Mouse (Mus musculus): ENCODE data around the gene Ostm1. TPM values are rescaled to one million over a fixed set of nuclear protein-coding genes. Genes with fewer than 3 reads are reported as not detected.

The Ostm1 gene
- polyA plus RNA-seq, 1 experiment = 13.0 TPM

DNA sequence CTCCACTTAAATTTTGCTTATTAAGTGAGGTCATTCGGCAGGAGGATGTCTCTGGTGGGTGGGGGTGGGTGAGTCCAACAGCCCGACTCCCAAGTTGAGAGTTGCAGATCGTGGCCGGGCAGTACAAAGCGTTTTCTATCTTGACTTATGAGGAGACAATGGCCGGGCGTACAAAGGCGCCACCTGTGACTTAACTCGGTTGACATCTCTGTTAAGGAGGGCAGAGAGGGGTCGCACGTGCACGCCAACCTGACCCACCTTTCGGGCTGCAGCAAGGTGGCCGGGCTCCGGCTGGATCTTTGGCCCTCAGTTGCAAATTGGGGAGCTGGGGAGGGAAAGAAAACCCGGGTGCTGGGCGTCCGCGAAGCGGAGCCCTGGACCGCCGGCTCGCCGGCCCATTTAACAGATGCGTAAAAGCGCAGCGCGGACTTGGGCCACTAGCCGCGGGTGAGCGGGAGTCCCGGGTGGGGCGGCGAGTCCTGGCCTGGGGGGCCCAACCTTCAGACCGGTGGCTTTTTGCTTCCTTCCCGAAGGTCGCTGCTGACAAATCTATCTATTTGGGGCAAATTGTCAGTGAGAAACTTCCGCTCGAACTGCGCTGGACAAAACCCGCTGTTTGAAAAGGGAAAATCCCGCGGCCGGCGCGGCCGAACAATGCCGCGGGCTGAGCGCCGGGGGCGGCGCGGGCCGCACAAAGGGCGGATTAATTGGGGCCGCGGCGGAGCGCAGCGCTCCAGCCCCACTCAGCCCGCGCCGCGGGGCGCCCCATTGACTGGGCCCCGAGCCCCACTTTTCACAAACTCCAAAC, 7.8 kb downstream of the Ostm1 start:
- TF ChIP-seq POLR2A (IDR thresholded peaks at IDR 0.05; ENCODE audit: low read depth, low read length) (no peak), CTCF (IDR thresholded peaks at IDR 0.05; ENCODE audit: extremely low read depth, insufficient read length, insufficient replicate concordance, low read depth, low read length) (no peak)
- H3K4me3 ChIP-seq (ENCODE audit: low read depth, low read length) = peak overlapping the region; percentile 23

DNA sequence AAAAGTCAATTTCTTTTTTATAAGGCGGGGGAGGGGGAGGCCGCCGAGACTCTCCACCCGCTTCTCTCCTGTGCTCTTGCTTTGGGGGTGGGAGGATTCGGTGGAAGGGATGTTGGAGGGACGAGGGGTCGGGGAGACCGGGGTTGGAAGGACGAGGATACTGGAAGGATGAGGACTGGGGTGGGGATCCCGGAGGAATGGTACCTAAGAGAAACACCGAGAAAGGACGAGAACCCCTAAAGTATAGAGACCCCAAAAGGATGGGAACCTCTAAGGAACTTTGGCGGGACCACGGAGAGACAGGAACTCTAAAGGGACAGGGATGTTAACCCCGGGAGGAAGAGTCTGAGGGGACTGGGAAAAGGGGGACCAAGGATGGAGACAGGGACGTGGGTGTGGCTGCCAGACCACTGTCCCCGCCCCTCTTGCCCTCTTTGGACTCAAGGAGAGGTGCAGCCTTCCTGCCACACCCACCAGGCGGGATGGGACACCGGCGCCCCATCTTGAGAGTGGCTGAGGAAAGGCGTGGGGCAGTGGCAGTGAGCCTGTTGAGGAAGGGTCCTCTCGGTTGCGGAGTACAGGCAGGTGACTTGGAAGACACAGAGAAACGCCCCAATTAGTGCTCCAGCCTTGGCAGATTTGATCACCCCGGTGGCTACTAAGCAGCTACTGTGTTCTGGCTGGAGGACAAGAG, 8.5 kb downstream of the Ostm1 start:
- no peak overlapping the region for H3K27ac ChIP-seq (ENCODE audit: insufficient read depth, low read depth, low read length)
- H3K27me3 ChIP-seq (ENCODE audit: control insufficient read depth, insufficient read depth, low read length) = peaks cover 69% of the 10 kb centered on the region
- no peak for TF ChIP-seq CTCF (IDR thresholded peaks at IDR 0.05; ENCODE audit: extremely low read depth, insufficient read length, insufficient replicate concordance, low read depth, low read length)
- H3K36me3 ChIP-seq (ENCODE audit: control insufficient read depth, insufficient read depth, low read length) = no peaks in the 10 kb centered on the region
- WGBS = 5% methylated on average over 25 of the region's 25 CpGs
- peaks cover 10% of the 10 kb centered on the region; the same call in 1 of the 2 replicates for H3K4me1 ChIP-seq (ENCODE audit: control insufficient read depth, insufficient read depth, insufficient read length, low read length)
- peak overlapping the region; percentile 23 for H3K4me3 ChIP-seq (ENCODE audit: low read depth, low read length)

More for the DNA sequence above, 7.8 kb downstream of the Ostm1 start:
- WGBS = 2% methylated on average over 67 of the region's 67 CpGs
- H3K27ac ChIP-seq (ENCODE audit: insufficient read depth, low read depth, low read length) = no peak overlapping the region
- no peaks in the 10 kb centered on the region for H3K36me3 ChIP-seq (ENCODE audit: control insufficient read depth, insufficient read depth, low read length)
- H3K4me1 ChIP-seq (ENCODE audit: control insufficient read depth, insufficient read depth, insufficient read length, low read length) = peaks cover 10% of the 10 kb centered on the region; the same call in 1 of the 2 replicates
- peaks cover 75% of the 10 kb centered on the region for H3K27me3 ChIP-seq (ENCODE audit: control insufficient read depth, insufficient read depth, low read length)

DNA sequence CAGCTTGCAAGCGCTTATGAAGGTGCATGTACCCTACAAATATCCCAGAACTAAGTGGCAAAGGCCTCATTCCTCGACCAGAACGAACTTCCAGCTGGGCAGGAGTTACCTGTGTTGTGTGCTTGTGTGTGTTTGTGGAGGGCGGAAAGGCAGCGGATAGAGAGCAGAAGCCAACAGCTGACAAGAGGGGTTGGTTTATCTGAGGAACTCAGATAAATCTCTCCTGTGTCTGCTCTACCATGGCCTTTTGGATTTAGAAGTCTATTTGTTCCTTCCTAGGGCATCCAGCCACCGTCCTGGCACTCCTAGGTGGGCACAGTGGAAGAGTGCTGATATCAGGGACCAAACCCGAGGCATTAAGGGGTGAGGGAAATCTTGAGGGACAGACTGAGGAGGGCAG, 9.6 kb downstream of the Ostm1 start:
- TF ChIP-seq CTCF (IDR thresholded peaks at IDR 0.05; ENCODE audit: extremely low read depth, insufficient read length, insufficient replicate concordance, low read depth, low read length) = no peak
- TF ChIP-seq POLR2A (IDR thresholded peaks at IDR 0.05; ENCODE audit: low read depth, low read length) = no peak
- 37% methylated on average over 7 of the region's 7 CpGs for WGBS
- H3K36me3 ChIP-seq (ENCODE audit: control insufficient read depth, insufficient read depth, low read length) = no peaks in the 10 kb centered on the region
- no peak overlapping the region for H3K4me3 ChIP-seq (ENCODE audit: low read depth, low read length)
- H3K27ac ChIP-seq (ENCODE audit: insufficient read depth, low read depth, low read length) = no peak overlapping the region
- H3K27me3 ChIP-seq (ENCODE audit: control insufficient read depth, insufficient read depth, low read length) = peaks cover 68% of the 10 kb centered on the region
- peaks cover 10% of the 10 kb centered on the region; the same call in 1 of the 2 replicates for H3K4me1 ChIP-seq (ENCODE audit: control insufficient read depth, insufficient read depth, insufficient read length, low read length)

DNA sequence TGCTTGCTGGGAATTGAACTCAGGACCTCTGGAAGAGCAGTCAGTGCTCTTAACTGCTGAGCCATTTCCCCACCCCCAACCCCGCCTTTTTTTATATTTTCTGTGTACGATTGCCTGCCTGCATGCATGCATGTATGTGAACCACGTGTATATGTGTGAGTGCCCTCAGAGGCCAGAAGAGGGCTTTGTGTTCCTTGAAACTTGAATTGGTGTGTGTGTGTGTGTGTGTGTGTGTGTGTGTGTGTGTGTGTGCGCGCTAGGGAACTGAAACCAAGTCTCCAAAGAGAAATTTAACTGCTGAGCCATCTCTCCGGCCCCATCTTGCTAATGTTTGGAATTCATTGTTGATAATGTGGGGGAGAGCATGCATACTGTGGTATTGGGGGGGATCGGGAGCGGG, 15.0 kb downstream of the Ostm1 start:
- Histone ChIP-seq H3K4me1 (ENCODE audit: control insufficient read depth, insufficient read depth, insufficient read length, low read length) (no peaks in the 10 kb centered on the region), H3K27ac (ENCODE audit: insufficient read depth, low read depth, low read length) (no peak overlapping the region), H3K36me3 (ENCODE audit: control insufficient read depth, insufficient read depth, low read length) (no peaks in the 10 kb centered on the region), H3K27me3 (ENCODE audit: control insufficient read depth, insufficient read depth, low read length) (peaks cover 28% of the 10 kb centered on the region), H3K4me3 (ENCODE audit: low read depth, low read length) (no peak overlapping the region)
- WGBS = 72% methylated on average over 8 of the region's 8 CpGs
- TF ChIP-seq POLR2A (IDR thresholded peaks at IDR 0.05; ENCODE audit: low read depth, low read length) (no peak), CTCF (IDR thresholded peaks at IDR 0.05; ENCODE audit: extremely low read depth, insufficient read length, insufficient replicate concordance, low read depth, low read length) (no peak)

DNA sequence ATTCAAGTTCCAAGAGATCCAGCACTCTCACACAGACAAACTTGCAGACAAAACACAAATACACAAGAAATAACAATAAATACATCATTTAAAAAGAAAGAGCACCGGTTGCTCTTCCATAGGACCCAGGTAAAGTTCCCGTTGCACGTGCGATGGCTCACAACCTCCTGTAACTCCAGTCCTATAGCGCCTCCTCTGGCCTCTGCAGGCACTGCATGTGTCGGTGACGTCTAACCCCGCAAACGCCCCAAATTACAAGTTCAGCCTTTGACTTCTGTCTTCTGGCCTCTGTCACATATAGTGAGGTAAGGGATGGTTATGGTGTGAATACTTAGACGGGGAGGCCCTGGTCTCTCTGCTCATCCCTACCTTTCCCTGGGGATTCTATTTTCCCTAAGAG, 17.9 kb downstream of the Ostm1 start:
- 29% methylated on average over 10 of the region's 10 CpGs for WGBS
- TF ChIP-seq CTCF (IDR thresholded peaks at IDR 0.05; ENCODE audit: extremely low read depth, insufficient read length, insufficient replicate concordance, low read depth, low read length) (peak; percentile 42; the same call in 1 of the 2 replicates), POLR2A (IDR thresholded peaks at IDR 0.05; ENCODE audit: low read depth, low read length) (no peak)
- Histone ChIP-seq H3K4me1 (ENCODE audit: control insufficient read depth, insufficient read depth, insufficient read length, low read length) (no peaks in the 10 kb centered on the region), H3K36me3 (ENCODE audit: control insufficient read depth, insufficient read depth, low read length) (no peaks in the 10 kb centered on the region), H3K27ac (ENCODE audit: insufficient read depth, low read depth, low read length) (no peak overlapping the region), H3K4me3 (ENCODE audit: low read depth, low read length) (no peak overlapping the region), H3K27me3 (ENCODE audit: control insufficient read depth, insufficient read depth, low read length) (peaks cover 8% of the 10 kb centered on the region; the same call in 1 of the 2 replicates)

DNA sequence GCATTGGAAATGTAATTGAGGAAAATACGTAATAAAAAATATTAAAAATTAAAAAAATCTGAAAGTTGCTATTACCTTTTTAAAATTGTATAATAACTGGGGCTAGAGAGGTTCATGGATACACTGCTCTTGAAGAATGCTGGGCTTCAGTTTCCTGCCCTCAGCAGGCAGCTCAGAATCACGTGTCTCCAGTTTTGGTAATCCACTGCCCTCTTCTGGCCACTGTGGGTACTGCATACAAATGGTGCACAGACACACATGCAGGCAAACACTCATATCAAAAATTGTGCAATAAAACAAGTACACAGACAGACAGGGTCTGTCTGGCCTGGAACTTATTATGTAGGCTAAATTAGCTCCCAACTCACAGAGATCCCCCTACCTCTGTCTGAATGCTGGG, 21.3 kb downstream of the Ostm1 start:
- peak; percentile 55; the same call in 1 of the 2 replicates for TF ChIP-seq CTCF (IDR thresholded peaks at IDR 0.05; ENCODE audit: extremely low read depth, insufficient read length, insufficient replicate concordance, low read depth, low read length)
- no peak for TF ChIP-seq POLR2A (IDR thresholded peaks at IDR 0.05; ENCODE audit: low read depth, low read length)
- peaks cover 2% of the 10 kb centered on the region for H3K27me3 ChIP-seq (ENCODE audit: control insufficient read depth, insufficient read depth, low read length)
- no peak overlapping the region for H3K27ac ChIP-seq (ENCODE audit: insufficient read depth, low read depth, low read length)
- WGBS = 67% methylated on average over 2 of the region's 2 CpGs
- no peaks in the 10 kb centered on the region for H3K4me1 ChIP-seq (ENCODE audit: control insufficient read depth, insufficient read depth, insufficient read length, low read length)
- no peaks in the 10 kb centered on the region for H3K36me3 ChIP-seq (ENCODE audit: control insufficient read depth, insufficient read depth, low read length)
- H3K4me3 ChIP-seq (ENCODE audit: low read depth, low read length) = no peak overlapping the region

DNA sequence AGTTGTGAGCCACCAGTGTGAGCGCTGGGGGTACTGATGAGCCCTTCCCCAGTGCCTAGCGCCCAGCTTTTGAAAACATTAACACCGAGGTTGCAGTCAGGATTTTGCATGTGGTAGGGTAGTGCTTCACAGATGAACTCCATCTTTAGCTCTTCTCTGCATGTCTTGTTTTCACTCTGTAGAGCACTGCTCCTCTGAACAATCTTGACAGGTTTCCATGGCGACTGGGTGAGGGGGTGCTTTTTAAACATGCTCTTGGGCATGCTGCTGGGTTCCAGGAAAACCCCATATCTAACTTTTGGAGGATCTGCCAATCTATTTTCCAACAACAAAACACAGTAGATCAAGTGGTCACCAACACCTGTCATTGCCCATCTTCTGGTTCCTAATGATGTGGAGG, 23.1 kb downstream of the Ostm1 start:
- Histone ChIP-seq H3K4me1 (ENCODE audit: control insufficient read depth, insufficient read depth, insufficient read length, low read length) (no peaks in the 10 kb centered on the region), H3K4me3 (ENCODE audit: low read depth, low read length) (no peak overlapping the region), H3K36me3 (ENCODE audit: control insufficient read depth, insufficient read depth, low read length) (no peaks in the 10 kb centered on the region), H3K27me3 (ENCODE audit: control insufficient read depth, insufficient read depth, low read length) (peaks cover 6% of the 10 kb centered on the region), H3K27ac (ENCODE audit: insufficient read depth, low read depth, low read length) (no peak overlapping the region)
- 74% methylated on average over 4 of the region's 4 CpGs for WGBS
- TF ChIP-seq POLR2A (IDR thresholded peaks at IDR 0.05; ENCODE audit: low read depth, low read length) = no peak
- TF ChIP-seq CTCF (IDR thresholded peaks at IDR 0.05; ENCODE audit: extremely low read depth, insufficient read length, insufficient replicate concordance, low read depth, low read length) = no peak
